Mouse (Mus musculus) MN1 (cell line): ENCODE data around the gene Trim38.

Source experiments
- DNase-seq: peaks from one replicate; pipeline ENCODE4 v3.0.0-alpha.2; 2016; ENCODE audit warnings: low spot score

Gene Trim38

DNA sequence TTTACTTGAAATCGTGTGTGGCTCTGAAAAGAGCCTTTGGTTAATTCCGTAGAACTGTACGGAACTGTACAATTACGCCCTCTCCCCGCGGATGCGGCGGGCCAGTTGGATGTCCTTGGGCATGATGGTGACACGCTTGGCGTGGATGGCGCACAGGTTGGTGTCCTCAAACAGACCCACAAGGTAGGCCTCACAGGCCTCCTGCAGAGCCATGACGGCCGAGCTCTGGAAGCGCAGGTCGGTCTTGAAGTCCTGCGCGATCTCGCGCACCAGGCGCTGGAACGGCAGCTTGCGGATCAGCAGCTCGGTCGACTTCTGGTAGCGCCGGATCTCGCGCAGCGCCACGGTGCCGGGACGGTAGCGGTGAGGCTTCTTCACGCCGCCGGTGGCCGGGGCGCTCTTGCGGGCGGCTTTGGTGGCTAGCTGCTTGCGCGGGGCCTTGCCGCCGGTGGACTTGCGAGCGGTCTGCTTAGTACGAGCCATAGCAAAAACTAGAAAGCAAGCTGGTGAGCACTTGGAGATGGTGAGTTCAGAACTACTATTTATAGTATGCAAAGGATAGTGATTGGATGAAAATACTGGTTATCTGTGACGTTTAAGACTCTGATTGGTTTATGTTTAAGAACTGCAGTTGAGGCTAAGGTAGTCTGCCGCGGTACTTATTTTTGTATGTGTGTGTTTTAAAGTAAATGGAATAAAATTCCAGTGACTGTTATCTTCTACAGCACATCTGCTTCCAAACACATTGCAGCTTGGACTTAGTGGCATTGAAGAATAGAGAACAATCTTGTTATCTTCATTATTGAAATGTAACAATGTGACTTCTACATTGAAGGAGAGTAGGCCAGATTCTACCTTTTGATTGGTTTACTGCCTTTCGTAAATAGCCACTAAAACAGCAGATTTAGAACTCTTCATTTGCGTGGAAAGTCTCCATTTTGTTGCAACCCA, 7.6 kb upstream of the Trim38 start, which contains the start of gene Hist1h3a:
Gene Hist1h3a (minus strand): TSS at position 516 of the 951 bp plus-strand sequence.
- DNase-seq: peak; percentile 89

DNA sequence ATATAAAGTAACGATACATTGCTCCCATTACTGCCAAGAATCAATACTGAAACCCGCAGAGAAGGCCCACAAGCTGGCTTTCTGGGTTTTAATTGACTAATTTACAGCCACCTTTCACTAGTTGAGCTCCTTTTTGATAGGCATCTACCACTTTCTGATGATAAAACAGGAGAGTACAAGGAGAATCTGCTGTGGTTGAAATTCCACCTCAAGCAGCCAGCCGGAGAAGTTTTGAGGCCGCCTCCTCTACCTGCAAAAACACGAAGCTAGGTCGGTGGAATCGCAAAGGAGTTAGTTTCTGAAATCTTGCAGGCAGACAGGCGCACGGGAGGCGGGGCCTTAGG, 6.5 kb upstream of the Trim38 start:
- no peak for DNase-seq

DNA sequence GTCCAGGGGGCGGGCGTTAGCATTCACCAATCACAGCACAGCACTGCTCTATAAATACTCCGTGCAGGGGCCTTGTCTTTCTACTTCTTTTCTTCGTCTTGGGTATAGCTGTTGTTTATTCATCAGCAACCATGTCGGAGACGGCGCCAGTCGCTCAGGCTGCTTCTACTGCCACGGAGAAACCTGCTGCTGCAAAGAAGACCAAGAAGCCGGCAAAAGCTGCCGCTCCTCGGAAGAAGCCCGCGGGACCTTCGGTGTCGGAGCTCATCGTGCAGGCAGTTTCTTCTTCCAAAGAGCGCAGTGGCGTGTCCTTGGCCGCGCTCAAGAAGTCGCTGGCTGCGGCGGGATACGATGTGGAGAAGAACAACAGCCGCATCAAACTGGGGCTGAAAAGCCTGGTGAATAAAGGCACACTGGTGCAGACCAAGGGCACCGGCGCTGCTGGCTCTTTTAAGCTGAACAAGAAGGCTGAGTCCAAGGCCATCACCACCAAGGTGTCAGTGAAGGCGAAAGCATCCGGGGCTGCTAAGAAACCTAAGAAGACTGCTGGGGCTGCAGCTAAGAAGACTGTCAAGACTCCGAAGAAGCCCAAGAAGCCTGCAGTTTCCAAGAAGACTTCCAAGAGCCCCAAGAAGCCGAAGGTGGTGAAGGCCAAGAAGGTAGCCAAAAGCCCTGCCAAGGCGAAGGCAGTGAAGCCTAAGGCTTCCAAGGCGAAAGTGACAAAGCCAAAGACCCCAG, 6.0 kb upstream of the Trim38 start, which contains the start of gene Hist1h1a:
Gene Hist1h1a (plus strand): TSS at position 81 of the 738 bp plus-strand sequence.
- peak; percentile 85 for DNase-seq

DNA sequence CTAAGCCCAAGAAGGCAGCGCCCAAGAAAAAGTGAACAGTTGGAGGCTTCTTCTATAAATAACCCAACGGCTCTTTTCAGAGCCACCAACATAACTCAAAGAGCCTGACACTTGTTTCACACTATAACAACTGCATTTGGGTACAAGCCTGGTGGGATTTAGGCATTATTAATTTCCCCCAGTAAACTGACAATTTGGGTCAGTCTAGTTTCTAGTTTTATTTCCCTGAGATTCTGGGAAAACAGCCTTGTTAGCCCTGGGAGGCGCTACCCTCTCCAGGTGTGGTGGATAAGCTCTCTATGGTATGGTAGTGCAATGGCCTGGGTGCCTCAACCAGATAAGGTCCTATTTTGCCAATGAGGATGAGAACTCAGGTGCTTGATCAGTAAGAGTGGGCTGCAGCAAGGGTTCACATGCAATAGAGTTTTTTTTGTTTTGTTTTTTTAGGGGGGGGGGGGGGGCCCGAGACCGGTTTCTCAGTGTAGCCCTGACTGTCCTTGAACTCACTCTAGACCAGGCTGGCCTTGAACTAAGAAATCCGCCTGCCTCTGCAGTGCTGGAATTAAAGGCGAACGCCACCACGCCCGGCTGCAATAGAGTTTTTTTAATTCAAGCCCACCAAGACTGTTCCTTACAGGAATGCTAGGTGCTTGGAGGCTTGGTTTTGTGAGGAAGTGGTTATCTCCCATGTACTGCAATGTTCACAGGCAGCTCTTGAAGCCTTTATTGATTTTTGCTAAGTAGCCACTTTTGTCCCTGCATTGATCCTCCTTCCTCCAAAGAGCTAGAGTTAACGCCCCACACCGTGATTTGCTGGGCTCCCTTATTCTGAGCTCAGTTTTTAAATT, 5.2 kb upstream of the Trim38 start:
- DNase-seq: no peak

DNA sequence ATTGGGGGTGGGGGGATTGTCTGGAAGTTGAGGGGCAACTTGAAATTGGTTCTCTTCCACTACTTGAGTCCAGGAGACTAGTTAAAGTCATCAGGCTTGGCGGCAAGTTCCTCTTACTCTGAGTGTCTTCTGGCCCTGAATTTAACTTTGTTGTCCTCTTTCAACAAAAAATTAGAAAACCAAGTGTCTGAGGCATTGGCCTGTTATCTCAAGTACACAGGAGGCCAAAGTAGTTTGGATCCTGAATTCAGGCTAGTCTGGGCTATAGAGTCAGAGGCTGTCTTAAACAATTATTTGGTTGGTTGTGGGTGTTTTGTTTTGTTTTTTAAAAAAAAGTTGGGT, 4.6 kb upstream of the Trim38 start:
- no peak for DNase-seq

DNA sequence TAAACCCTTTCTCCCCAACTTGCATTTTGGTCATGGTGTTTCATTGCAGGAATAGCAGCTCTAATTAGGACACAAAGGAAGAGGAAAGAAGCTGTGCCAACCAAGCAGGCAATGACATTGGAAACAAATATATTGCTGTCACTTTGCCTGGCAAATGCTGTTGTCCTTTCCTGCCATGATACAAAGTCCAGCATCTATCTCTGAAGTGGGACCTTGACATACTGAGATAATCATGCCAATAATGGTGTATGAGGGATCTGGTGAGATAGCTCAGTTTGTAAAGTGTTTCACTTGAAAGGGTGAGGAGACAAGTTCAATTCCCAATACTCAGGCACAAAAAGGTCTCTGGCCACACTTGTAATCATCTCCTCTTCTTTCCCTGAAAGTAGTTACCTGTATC, 2.9 kb upstream of the Trim38 start:
- DNase-seq: no peak

DNA sequence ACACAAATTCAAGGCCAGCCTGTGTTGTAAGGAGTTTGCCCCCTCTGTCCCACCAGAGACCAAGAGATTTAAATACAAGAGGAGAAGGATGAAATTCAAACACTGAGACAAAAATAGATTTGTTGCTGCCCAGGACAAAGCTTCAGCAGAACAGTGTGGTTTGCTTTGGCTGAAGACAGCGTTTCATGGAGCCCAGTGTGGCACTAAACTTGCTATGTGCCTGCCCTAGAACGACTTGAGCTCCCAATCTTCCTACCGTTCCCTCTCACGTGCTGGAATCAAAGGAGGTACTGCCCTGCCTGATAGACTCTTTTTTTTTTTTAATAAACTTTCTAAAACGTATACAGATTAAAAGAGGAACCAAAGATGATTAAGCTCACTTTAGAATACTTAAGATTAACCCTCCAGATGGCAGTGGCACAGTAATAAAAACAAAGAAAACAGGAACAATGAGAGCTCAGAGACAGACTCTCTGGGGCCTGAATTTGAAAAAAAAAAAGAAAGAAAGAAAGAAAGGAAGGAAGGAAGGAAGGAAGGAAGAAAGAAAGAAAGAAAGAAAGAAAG, 797 bp upstream of the Trim38 start:
- no peak for DNase-seq

DNA sequence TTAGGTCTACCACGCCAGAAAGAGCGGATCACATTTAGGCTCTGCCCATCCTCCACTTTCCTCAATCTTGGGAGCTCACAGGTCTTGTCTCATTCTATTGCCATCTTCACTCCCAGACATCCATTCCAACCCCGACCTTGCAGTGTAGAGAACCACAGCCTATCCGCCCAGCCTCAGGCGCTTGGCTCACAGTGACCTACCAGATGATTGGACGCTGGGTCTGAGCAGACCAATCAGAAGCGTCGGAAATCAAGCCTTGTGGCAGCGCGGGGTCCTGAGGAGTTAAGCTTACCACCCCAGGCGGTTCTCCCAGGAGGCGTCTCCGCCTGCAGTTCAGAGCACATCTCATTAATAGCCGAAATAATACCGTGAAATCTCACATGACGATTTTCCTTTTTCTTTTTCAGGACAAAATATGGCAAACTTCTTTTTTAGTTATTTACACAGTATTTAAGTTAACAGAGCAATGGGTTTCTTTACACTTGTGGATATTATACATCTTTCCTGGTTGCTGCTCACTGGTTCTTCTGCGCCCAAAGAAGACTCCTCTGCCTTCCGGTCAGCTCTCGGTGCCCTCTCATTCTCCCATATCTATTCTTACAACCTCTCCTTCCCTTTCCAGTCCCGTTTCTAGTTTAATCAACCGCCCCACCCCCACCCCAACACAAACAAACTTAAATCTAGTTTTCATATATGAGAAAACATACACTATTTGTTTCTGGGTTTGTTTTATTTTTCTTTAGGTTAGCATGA, 3.0 kb downstream of the Trim38 start:
- DNase-seq: peak; percentile 69

DNA sequence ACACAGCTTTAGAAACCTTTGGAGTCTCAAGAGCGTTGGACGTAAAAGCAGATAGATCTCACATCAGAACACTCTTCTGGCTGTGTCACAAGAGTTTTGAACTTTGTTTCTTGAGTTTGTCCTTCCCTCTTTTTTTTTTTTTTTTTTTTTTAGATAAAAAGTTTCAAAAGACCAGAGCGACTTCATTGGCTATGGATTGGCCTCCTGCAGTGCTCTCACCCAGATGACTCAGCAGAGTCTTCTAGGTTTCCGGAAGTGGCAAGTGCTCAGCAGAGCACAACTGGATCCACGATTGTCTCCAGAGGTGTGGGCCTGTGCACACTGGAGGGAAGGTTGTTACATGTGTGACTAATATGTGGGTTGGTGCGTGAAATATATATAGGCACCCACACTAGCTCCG, 8.6 kb downstream of the Trim38 start:
- DNase-seq: no peak

DNA sequence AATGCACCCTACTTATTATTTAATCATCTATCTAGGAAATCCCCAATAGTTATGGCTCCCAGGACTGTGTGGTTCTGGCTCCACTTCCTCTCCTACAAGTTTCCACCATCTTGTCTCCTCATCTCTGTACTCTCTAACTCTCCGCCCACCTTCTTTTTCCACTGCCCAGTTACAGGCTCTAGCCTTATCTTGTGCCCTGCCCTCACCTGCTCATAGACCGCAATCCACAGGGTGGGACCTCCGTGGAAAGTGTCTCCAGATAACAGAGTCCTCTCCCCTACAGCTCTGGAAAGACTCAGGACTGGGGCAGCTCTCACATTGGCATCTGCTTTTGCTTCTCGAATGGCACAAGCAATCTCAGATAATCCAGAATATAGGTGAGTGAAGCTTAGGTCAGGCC, 9.3 kb downstream of the Trim38 start:
- DNase-seq: no peak

DNA sequence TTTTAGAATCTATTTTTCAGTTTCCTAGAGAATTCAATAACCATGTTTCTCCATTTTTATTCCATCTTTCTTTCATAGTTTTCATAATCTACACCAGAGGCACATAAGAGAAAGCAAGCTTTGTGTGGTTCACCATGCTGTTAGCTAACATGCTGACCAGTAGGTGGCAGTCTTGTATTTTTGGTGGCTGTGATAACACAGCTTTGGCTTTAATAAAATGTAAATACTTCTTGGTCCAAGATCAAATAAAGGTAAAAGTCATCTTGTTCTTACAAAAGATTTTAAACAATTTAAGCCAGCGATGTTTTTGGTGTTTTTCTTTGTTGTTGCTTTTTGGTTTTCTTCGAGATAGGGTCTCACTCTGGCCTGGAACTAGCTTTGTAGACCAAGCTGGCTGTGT, 22.8 kb downstream of the Trim38 start:
- DNase-seq: peak; percentile 58

DNA sequence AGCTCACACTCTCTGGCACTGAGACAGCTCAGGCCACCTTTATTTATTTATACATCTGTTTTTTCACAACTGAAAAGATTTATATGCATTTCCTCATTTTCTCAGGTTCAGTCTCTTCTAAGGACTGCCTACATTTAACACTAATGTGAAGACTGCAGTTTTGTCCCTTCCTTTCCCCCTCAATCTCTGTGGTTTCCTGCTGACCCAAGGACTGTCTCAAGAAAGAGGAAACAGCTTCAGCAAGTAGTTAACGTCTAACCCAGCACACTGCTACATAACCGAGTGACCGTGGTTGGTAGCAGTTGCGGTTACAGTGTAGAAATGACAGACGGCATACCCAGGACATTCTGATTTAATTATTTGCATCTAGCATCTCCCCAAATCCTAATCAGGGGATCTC, 29.7 kb downstream of the Trim38 start:
- DNase-seq: no peak

DNA sequence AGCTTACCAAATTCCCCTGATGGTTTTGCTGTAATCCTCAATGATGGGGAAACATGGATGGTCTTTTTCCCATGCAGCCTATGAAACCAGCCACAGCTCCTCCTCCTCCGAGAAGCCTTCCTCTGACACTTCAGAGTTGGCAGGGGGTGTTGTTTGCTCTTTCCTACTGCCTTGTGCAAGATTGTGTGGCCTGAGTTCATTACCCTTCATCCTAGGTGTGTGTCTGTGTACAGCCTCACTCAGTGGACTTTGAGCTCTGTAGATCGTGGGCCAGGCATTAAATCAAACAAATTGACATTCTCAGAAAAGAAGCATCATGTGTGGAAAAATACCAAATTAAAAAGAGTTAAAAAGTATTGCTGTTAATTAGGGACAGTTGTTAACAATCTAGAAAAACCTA, 34.8 kb downstream of the Trim38 start:
- DNase-seq: no peak

DNA sequence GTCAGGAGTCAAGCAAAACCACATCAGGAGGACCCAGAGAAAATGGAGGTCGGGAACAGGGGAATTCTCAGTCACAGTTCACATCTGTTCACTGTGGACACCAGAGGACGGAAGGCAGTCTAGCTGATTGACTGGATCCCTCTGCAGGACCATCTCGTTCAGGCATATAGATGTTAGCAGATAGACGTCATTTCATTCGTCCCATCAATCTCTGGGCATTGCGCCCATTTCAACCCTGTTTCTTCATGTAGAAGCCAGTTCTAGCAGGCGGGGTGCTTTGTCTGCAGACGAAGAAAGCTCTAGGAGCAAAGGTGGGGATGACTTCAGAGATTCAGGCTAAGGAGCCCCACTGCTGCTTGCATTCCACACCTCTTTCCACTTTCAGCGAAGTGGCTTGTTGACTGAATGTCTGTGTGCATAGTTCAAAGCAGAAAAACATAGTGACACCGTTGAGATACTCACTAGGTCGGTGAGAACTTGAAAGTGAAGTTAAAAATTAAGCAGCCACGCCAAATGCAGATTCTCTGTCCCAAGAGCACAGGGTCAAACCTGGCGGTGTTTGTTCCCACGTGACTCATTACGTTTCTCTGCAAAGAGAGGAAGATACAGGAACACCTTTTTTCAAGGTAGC, 36.8 kb downstream of the Trim38 start, which contains the start of gene Slc17a2:
Gene Slc17a2 (plus strand): TSS at position 572 of the 631 bp plus-strand sequence.
- no peak for DNase-seq

DNA sequence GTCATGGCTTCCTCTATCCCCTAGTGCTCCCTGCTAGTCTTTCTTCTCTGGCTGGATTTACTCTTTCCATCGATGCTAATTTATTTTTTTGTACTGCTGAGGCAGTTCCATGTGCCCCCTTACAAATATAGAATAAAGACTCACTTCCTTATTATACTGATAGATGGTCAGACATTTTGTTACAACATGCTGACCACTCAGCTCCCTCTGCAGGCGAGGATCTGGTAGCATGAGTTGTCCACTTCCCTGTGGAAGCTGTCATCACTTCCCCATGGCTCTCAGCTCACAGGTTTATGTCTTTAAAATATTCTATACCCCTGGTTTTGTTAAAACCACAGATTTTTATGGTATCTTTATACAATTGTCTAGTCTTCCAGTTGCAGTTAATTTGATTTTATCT, 46.4 kb downstream of the Trim38 start:
- DNase-seq: no peak

DNA sequence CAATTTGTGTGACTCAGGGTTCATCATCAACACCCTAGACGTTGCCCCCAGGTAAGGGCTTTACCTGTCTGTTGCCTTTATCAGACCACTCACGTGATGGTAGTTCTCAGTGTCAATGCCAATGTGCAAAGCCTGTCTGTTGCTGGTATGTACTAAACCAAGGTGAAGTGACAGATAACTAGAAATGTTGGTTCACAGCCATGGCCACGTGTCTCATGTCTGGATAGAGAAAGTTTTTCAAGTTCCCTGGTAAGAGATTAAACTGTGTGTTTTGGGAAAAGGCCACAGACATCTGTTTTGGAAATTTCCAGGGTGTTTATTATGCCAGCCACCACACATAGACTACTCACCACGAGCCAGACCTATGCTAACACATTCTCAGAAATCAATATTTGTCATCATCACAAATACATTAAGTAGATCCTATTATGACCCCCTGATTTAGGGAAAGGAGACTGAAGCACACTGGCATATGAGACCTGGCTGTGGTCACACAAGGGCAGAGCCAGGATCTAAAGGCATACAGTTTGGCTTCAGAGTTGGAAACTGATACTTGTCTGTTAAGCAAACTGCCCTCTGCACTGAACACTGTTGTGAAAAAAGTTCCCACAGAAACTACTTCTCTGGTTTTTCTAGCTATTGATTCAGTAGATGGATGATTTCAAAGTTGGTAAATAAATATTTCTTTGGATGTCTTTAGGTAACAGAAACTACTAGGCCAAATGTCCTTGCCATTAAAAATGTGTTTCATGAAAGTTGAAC, 50.6 kb downstream of the Trim38 start:
- DNase-seq: no peak

DNA sequence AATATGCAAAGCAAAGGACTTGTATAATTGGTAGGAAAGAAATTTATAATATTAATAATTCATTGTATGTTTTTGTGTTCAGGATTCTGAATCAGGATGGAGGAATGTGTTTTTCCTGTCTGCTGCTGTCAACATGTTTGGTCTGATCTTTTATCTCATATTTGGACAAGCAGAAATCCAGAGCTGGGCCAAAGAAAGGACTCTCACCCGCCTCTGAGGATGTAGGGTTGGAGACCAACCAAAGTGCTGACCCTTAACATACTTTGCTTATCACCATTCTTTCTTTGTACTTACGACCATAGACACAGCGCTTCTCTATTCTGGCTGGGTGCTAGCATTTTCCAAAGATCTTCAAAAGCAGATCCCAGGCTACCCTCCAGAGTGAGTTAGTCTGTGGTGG, 52.5 kb downstream of the Trim38 start:
- DNase-seq: no peak

DNA sequence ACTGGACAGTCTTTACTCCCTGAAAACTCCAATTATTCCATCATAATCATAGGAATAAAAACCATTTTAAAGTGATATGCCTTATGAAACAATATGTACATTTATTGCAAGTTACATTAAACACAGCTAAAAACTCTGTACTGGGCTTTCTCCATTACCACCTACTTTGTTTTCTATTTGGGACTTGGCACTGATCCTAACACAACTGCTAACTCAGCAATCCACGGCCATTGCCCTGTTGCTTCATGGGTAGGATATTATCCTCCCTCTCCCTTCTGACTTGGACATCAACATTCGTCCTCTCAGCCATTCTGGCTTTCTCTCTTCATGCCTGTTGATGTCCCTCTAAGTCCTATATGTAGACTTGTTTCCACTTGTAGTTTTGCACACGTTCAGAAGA, 56.9 kb downstream of the Trim38 start:
- DNase-seq: no peak

DNA sequence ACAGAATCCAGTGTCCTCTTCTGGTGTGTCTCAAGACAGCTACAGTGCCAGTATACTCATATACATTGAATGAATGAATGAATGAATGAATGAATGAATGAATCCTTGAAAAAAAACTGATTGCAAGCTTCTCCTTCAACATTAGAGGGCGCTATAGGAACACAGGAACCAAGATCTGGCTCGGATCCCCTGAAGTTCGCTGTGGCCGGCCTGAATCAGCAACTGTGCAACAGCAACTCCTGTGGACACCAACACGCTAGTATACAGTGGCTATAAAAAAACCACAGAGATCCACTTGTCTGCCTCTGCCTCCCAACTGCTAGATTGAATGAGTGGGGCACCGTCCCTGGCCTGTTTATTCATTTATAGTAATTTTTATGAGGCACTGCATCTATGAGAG, 63.3 kb downstream of the Trim38 start:
- DNase-seq: peak; percentile 43

DNA sequence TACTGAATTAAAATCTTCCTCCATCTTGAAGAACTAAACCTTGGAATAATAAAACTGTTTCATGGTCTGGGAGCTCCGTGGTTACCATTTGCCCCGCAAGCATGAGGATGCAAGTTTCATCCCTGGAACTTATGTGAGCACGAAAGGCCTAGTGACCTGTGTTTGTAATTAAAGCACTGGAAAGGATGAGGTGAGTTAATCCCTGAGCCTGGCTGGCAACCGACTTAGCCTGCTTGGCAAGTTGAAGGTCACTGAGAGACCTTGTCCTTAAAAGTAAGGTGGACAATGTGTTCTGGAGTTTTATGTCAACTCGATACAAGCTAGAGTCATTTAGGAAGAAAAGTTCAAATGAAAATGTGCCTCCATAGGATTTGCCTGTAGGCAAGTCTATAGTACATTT, 65.1 kb downstream of the Trim38 start:
- DNase-seq: no peak
